Mouse (Mus musculus) left cerebral cortex, postnatal 4 days (tissue): ENCODE results near the gene Grip1. TPM values are rescaled to one million over a fixed set of nuclear protein-coding genes. Genes with fewer than 3 reads are reported as not detected.

Experiments
- DNase-seq: peaks from one replicate; pipeline ENCODE4 v3.0.0-alpha.2; 2022
- intact Hi-C: fragments of 180-260 bp; cut with DNase I; formaldehyde crosslinking; loops from one replicate; pipeline ENCODE4 v1.15.1; 2025
- total RNA-seq, 2 experiments: library from RNA; stranded (reverse); gene quantifications; 2 replicates each; pipeline ENCODE4 v1.2.3; 2021

Grip1 gene
- total RNA-seq, 2 experiments from 2014 or later: 57.4 to 61.9 TPM

GRCm38 (mm10) chr10:119550630-119551029, 97.0 kb downstream of the Grip1 start:
- no peak for DNase-seq
- intact Hi-C loops: no loop called here

GRCm38 (mm10) chr10:119556346-119556745, 102.7 kb downstream of the Grip1 start:
- intact Hi-C loops: no loop called here
- peak; percentile 11 for DNase-seq

GRCm38 (mm10) chr10:119558432-119558831, 104.8 kb downstream of the Grip1 start:
- DNase-seq: no peak
- intact Hi-C loops: no loop called here

GRCm38 (mm10) chr10:119564862-119565261, 111.2 kb downstream of the Grip1 start:
- intact Hi-C loops: no loop called here
- no peak for DNase-seq

- no peak for DNase-seq
- intact Hi-C loops: no loop called here
Measured at GRCm38 (mm10) chr10:119573134-119573533, 119.5 kb downstream of the Grip1 start.

- DNase-seq: no peak
- intact Hi-C loops: no loop called here
Measured at GRCm38 (mm10) chr10:119575780-119576179, 122.2 kb downstream of the Grip1 start.

GRCm38 (mm10) chr10:119580024-119580423, 126.4 kb downstream of the Grip1 start:
- DNase-seq: no peak
- intact Hi-C loops: no loop called here

- intact Hi-C loops: no loop called here
- DNase-seq: no peak
Measured at GRCm38 (mm10) chr10:119584666-119585065, 131.0 kb downstream of the Grip1 start.

- DNase-seq: no peak
- intact Hi-C loops: no loop called here
Measured at GRCm38 (mm10) chr10:119586976-119587375, 133.3 kb downstream of the Grip1 start.

GRCm38 (mm10) chr10:119596822-119597221, 143.2 kb downstream of the Grip1 start:
- DNase-seq: no peak
- intact Hi-C loops: no loop called here

GRCm38 (mm10) chr10:119607501-119607900, 153.9 kb downstream of the Grip1 start:
- no peak for DNase-seq
- intact Hi-C loops: no loop called here

GRCm38 (mm10) chr10:119608998-119609397, 155.4 kb downstream of the Grip1 start:
- no peak for DNase-seq
- intact Hi-C loops: no loop called here

GRCm38 (mm10) chr10:119610279-119610895, 156.8 kb downstream of the Grip1 start:
- peak; percentile 15 for DNase-seq
- intact Hi-C loops: no loop called here

GRCm38 (mm10) chr10:119612034-119612433, 158.4 kb downstream of the Grip1 start:
- intact Hi-C loops: no loop called here
- DNase-seq: no peak

GRCm38 (mm10) chr10:119614726-119615125, 161.1 kb downstream of the Grip1 start:
- DNase-seq: no peak
- intact Hi-C loops: no loop called here

GRCm38 (mm10) chr10:119615240-119615885, 161.7 kb downstream of the Grip1 start:
- peak; percentile 81 for DNase-seq
- intact Hi-C loops: no loop called here

- DNase-seq: no peak
- intact Hi-C loops: no loop called here
Measured at GRCm38 (mm10) chr10:119616078-119616477, 162.4 kb downstream of the Grip1 start.

- intact Hi-C loops: no loop called here
- no peak for DNase-seq
Measured at GRCm38 (mm10) chr10:119628656-119629055, 175.0 kb downstream of the Grip1 start.

GRCm38 (mm10) chr10:119630401-119630800, 176.8 kb downstream of the Grip1 start:
- intact Hi-C loops: loop anchor here (10.0 kb wide), 1 partner anchor 386 kb away; the partner anchor contains the start of gene Cand1
- DNase-seq: no peak

GRCm38 (mm10) chr10:119631966-119632365, 178.3 kb downstream of the Grip1 start:
- DNase-seq: no peak
- intact Hi-C loops: loop anchor here (10.0 kb wide), 1 partner anchor 387 kb away; the partner anchor contains the start of gene Cand1

GRCm38 (mm10) chr10:119634544-119634943, 180.9 kb downstream of the Grip1 start:
- no peak for DNase-seq
- intact Hi-C loops: loop anchor here (10.0 kb wide), 1 partner anchor 390 kb away; the partner anchor contains the start of gene Cand1

GRCm38 (mm10) chr10:119640534-119640933, 186.9 kb downstream of the Grip1 start:
- DNase-seq: peak; percentile 53
- intact Hi-C loops: loop anchor here (5.0 kb wide), 1 partner anchor 487 kb away; no protein-coding TSS in a partner anchor
